Mouse (Mus musculus) CH12.LX (cell line): ENCODE measurements at regions not wholly inside any gene's neighbourhood (a gene's known extent, or its start where the extent isn't known, plus 50 kb on each side); places are given as distances from the start of the nearest gene placed in this dataset.

Experiments
- DNase-seq: peaks from one replicate; pipeline ENCODE4 v3.0.0-alpha.2; 2013; ENCODE audit errors: extremely low read depth
- H3K27ac ChIP-seq: 2 replicates; pipeline ENCODE4 v1.5.1; 2012; ENCODE audit warnings: low read depth, mild to moderate bottlenecking, control low read depth, moderate library complexity; ENCODE audit not compliant: insufficient read depth
- H3K27me3 ChIP-seq: replicated peaks from 2 replicates; pipeline ENCODE3; 2012; ENCODE audit warnings: inconsistent platforms
- H3K36me3 ChIP-seq, 2 experiments: replicated peaks in 1 of 2; 2 replicates each; pipeline versions ENCODE3 to v1.6.1; 2012; ENCODE audit warnings: inconsistent platforms in 1 of 2, low read length in 1 of 2, mild to moderate bottlenecking in 1 of 2, mixed read lengths in 1 of 2, moderate library complexity in 1 of 2; ENCODE audit not compliant: control insufficient read depth in 1 of 2, insufficient read depth in 1 of 2
- H3K4me1 ChIP-seq, 2 experiments: 2 replicates each; pipeline ENCODE4 v1.6.1; 2012; ENCODE audit warnings: inconsistent platforms in 1 of 2, moderate library complexity in 1 of 2; ENCODE audit not compliant: insufficient read depth in 2 of 2, control insufficient read depth in 1 of 2
- H3K4me2 ChIP-seq: 2 replicates; pipeline ENCODE4 v1.6.1; 2012; ENCODE audit warnings: low read depth, mild to moderate bottlenecking, control low read depth; ENCODE audit not compliant: poor library complexity, insufficient read depth, severe bottlenecking
- H3K4me3 ChIP-seq, 3 experiments: fragments of 150-350 bp in 1 of 3; sonication (generic) in 1 of 3; replicated peaks in 1 of 3; 2 replicates each; pipeline versions ENCODE3 to v1.5.1; 2011 to 2012; ENCODE audit warnings: low read depth in 2 of 3, low read length in 2 of 3, mild to moderate bottlenecking in 2 of 3, moderate library complexity in 2 of 3, control low read depth in 1 of 3, improper control_type of control experiment in 1 of 3, inconsistent platforms in 1 of 3, mixed read lengths in 1 of 3; ENCODE audit not compliant: poor library complexity in 1 of 3
- H3K79me2 ChIP-seq: replicated peaks from 2 replicates; pipeline ENCODE4 v1.6.1; 2012; ENCODE audit warnings: mild to moderate bottlenecking, moderate library complexity; ENCODE audit not compliant: control insufficient read depth, poor library complexity, insufficient read depth, severe bottlenecking; ENCODE audit errors: extremely low read depth
- H3K9ac ChIP-seq: 2 replicates; pipeline ENCODE4 v1.6.1; 2012; ENCODE audit warnings: low read depth, mild to moderate bottlenecking, control low read depth, moderate library complexity; ENCODE audit not compliant: insufficient read depth
- H3K9me3 ChIP-seq: replicated peaks from 2 replicates; pipeline ENCODE3; 2012; ENCODE audit warnings: low read length, inconsistent platforms, mixed read lengths
- IRF4 ChIP-seq: IDR thresholded peaks from 2 replicates; pipeline ENCODE4 v1.6.1; 2014; ENCODE audit warnings: low read depth, mild to moderate bottlenecking, inconsistent platforms, low read length, improper control_type of control experiment
- JUN ChIP-seq: IDR thresholded peaks from 2 replicates; pipeline ENCODE4 v1.6.1; 2011; ENCODE audit warnings: low read depth, mild to moderate bottlenecking, low read length, improper control_type of control experiment, moderate library complexity; ENCODE audit not compliant: insufficient read depth
- KAT2A ChIP-seq: IDR thresholded peaks from 2 replicates; pipeline ENCODE4 v1.6.1; 2012; ENCODE audit warnings: low read length, improper control_type of control experiment, inconsistent platforms; ENCODE audit not compliant: insufficient replicate concordance
- MYC ChIP-seq: IDR thresholded peaks from 2 replicates; pipeline ENCODE4 v1.6.1; 2011; ENCODE audit warnings: low read depth, mild to moderate bottlenecking, improper control_type of control experiment, low read length
- NRF1 ChIP-seq: IDR thresholded peaks from 2 replicates; pipeline ENCODE4 v1.6.1; 2014; ENCODE audit warnings: low read depth, mild to moderate bottlenecking, inconsistent platforms, low read length, improper control_type of control experiment, moderate library complexity
- PAX5 ChIP-seq: IDR thresholded peaks from 2 replicates; pipeline ENCODE4 v1.6.1; 2012; ENCODE audit warnings: low read length, inconsistent platforms, mixed read lengths
- RCOR1 ChIP-seq: conservative IDR thresholded peaks from 2 replicates; pipeline ENCODE4 v1.6.1; 2012; ENCODE audit warnings: low read depth, mild to moderate bottlenecking, inconsistent platforms, low read length, improper control_type of control experiment
- SIN3A ChIP-seq: IDR thresholded peaks from 2 replicates; pipeline ENCODE4 v1.6.1; 2012; ENCODE audit warnings: low read length, improper control_type of control experiment, inconsistent platforms
- ZNF384 ChIP-seq: IDR thresholded peaks from 2 replicates; pipeline ENCODE4 v1.6.1; 2012; ENCODE audit warnings: low read depth, low read length, improper control_type of control experiment, inconsistent platforms
- dilution Hi-C: fragments of 300-500 bp; cut with MboI; formaldehyde crosslinking; loops from 2 replicates; pipeline ENCODE4 v1.14.3; 2020; ENCODE audit warnings: low sequenced_read_pairs; ENCODE audit not compliant: extremely low pct_unique_long_range_greater_than_20kb, extremely low pct_ligation_motif_present
- in situ Hi-C: fragments of 300-500 bp; cut with MboI; formaldehyde crosslinking; loops from 3 replicates; pipeline ENCODE4 v1.14.3; 2019; ENCODE audit warnings: low sequenced_read_pairs, low pct_ligation_motif_present, low pct_unique_long_range_greater_than_20kb, mixed read lengths

DNA sequence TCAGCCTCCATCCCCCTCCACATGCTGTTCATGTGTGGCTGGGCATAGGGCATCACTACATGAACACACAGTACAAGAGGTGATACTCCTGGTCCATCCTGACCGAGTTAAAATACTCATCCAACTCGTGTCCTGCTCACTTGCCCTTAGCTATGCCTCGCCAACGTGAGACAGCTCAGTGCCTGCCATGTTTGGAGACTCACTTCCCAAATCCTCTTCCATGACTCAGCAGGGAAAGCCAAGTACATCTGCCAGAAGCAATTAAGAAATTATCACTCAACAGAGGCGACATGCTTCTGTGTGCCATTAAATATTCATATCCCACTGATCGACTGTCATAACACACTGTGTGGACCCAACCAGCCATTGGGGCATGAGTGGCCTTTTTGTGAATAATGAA, 51.9 kb upstream of the Gpr139 start:
- Histone ChIP-seq H3K4me2 (no peak overlapping the region), H3K27me3 (peaks cover 75% of the 10 kb centered on the region), H3K4me1 (no peaks in the 10 kb centered on the region), H3K9me3 (no peaks in the 10 kb centered on the region), H3K27ac (no peak overlapping the region), H3K79me2 (no peaks in the 10 kb centered on the region), H3K9ac (no peak overlapping the region), H3K36me3 (no peaks in the 10 kb centered on the region), H3K4me3 (no peak overlapping the region)
- DNase-seq: no peak
- TF ChIP-seq ZNF384 (no peak), SIN3A (no peak), KAT2A (no peak), MYC (no peak), JUN (no peak), PAX5 (no peak), RCOR1 (no peak), IRF4 (no peak), NRF1 (no peak)
- in situ Hi-C loops (no loop called here), dilution Hi-C loops (no loop called here)
